Mouse (Mus musculus) testis, adult 2 months (tissue): ENCODE measurements around the gene 4933434E20Rik. TPM values are rescaled to one million over a fixed set of nuclear protein-coding genes. Genes with fewer than 3 reads are reported as not detected.

Source experiments
- H3K27ac ChIP-seq: fragments of 200-500 bp; 2 replicates; pipeline ENCODE4 v1.5.1; 2012; ENCODE audit warnings: low read depth, low read length; ENCODE audit not compliant: control insufficient read depth, insufficient read depth
- H3K27me3 ChIP-seq: fragments of 200-500 bp; 2 replicates; pipeline ENCODE4 v1.6.1; 2012; ENCODE audit warnings: mild to moderate bottlenecking, low read length, moderate library complexity; ENCODE audit not compliant: control insufficient read depth, insufficient read depth
- H3K36me3 ChIP-seq: fragments of 200-500 bp; 2 replicates; pipeline ENCODE4 v1.6.1; 2012; ENCODE audit warnings: mild to moderate bottlenecking, low read length; ENCODE audit not compliant: control insufficient read depth, insufficient read depth
- H3K4me1 ChIP-seq: fragments of 200-500 bp; 2 replicates; pipeline ENCODE4 v1.6.1; 2012; ENCODE audit warnings: low read length; ENCODE audit not compliant: control insufficient read depth, insufficient read depth
- H3K4me3 ChIP-seq: fragments of 200-500 bp; 2 replicates; pipeline ENCODE4 v1.5.1; 2012; ENCODE audit warnings: low read depth, mild to moderate bottlenecking, low read length, moderate library complexity, mixed read lengths; ENCODE audit not compliant: control insufficient read depth
- CTCF ChIP-seq: fragments of 200-500 bp; IDR thresholded peaks from 2 replicates; pipeline ENCODE4 v1.5.1; 2012; ENCODE audit warnings: low read depth, mild to moderate bottlenecking, inconsistent platforms, low read length, moderate library complexity; ENCODE audit not compliant: control insufficient read depth, insufficient read depth, insufficient replicate concordance
- POLR2A ChIP-seq: fragments of 200-500 bp; IDR thresholded peaks from 2 replicates; pipeline ENCODE4 v1.6.1; 2012; ENCODE audit warnings: low read depth, mild to moderate bottlenecking, inconsistent platforms, low read length, moderate library complexity; ENCODE audit not compliant: control insufficient read depth
- polyA plus RNA-seq: library from polyadenylated mRNA; depleted of rRNA; stranded (reverse); fragments of >200 nt; gene quantifications from 2 replicates; pipeline ENCODE4 v1.2.3, GENCODE M21; 2012

The 4933434E20Rik gene
- polyA plus RNA-seq, 1 experiment = 133 TPM

- peaks cover 2% of the 10 kb centered on the region; the same call in 1 of the 2 replicates for H3K4me1 ChIP-seq
- H3K4me3 ChIP-seq = no peak within 1 kb of the TSS
- no peak for TF ChIP-seq POLR2A
- TF ChIP-seq CTCF = no peak
- no peaks in the 10 kb centered on the region for H3K36me3 ChIP-seq
- H3K27me3 ChIP-seq = no peaks in the 10 kb centered on the region
- H3K27ac ChIP-seq = no peak within 1 kb of the TSS
Observed at GRCm38 (mm10) chr3:90072294-90072693, 20.9 kb downstream of the 4933434E20Rik start, which contains the start of gene Tpm3. Gene Tpm3 (plus strand): TSS chr3:90072649.

- TF ChIP-seq POLR2A = no peak
- TF ChIP-seq CTCF = peak; percentile 16; the same call in 1 of the 2 replicates
- Histone ChIP-seq H3K27ac (no peak overlapping the region), H3K36me3 (no peaks in the 10 kb centered on the region), H3K27me3 (no peaks in the 10 kb centered on the region), H3K4me3 (no peak overlapping the region), H3K4me1 (peaks cover 2% of the 10 kb centered on the region)
Observed at GRCm38 (mm10) chr3:90076921-90077716, 25.7 kb downstream of the 4933434E20Rik start.

- H3K36me3 ChIP-seq = no peaks in the 10 kb centered on the region
- TF ChIP-seq CTCF (no peak), POLR2A (no peak)
- no peak overlapping the region for H3K4me3 ChIP-seq
- H3K27ac ChIP-seq = no peak overlapping the region
- peaks cover 7% of the 10 kb centered on the region for H3K4me1 ChIP-seq
- no peaks in the 10 kb centered on the region for H3K27me3 ChIP-seq
Observed at GRCm38 (mm10) chr3:90078224-90078623, 26.8 kb downstream of the 4933434E20Rik start.

GRCm38 (mm10) chr3:90079133-90079762 lies 27.8 kb downstream of the 4933434E20Rik start:
- Histone ChIP-seq H3K4me3 (peak overlapping the region; percentile 91), H3K27me3 (no peaks in the 10 kb centered on the region), H3K27ac (peak overlapping the region; percentile 85), H3K36me3 (no peaks in the 10 kb centered on the region), H3K4me1 (peaks cover 8% of the 10 kb centered on the region)
- TF ChIP-seq CTCF (no peak), POLR2A (peak; percentile 84)

GRCm38 (mm10) chr3:90079763-90080497 lies 28.5 kb downstream of the 4933434E20Rik start:
- peaks cover 9% of the 10 kb centered on the region for H3K4me1 ChIP-seq
- H3K36me3 ChIP-seq = no peaks in the 10 kb centered on the region
- TF ChIP-seq CTCF = no peak
- peak; percentile 58 for TF ChIP-seq POLR2A
- peak overlapping the region; percentile 85 for H3K27ac ChIP-seq
- no peaks in the 10 kb centered on the region for H3K27me3 ChIP-seq
- H3K4me3 ChIP-seq = peak overlapping the region; percentile 91

- no peak for TF ChIP-seq CTCF
- no peak for TF ChIP-seq POLR2A
- Histone ChIP-seq H3K4me3 (peak overlapping the region; percentile 91), H3K27me3 (no peaks in the 10 kb centered on the region), H3K4me1 (peaks cover 10% of the 10 kb centered on the region), H3K27ac (peak overlapping the region; percentile 85), H3K36me3 (no peaks in the 10 kb centered on the region)
Observed at GRCm38 (mm10) chr3:90080498-90080863, 29.0 kb downstream of the 4933434E20Rik start.
